Mouse (Mus musculus) right cerebral cortex, postnatal 10 days (tissue): ENCODE results near the gene Napepld.
"Not testable (repeated sequence)": the region's sequence is repeated elsewhere in the genome, so short reads cannot be mapped to it uniquely, and the experiment has no call there.

Experiments
- DNase-seq, 2 experiments: peaks; one replicate each; pipeline ENCODE4 v3.0.0; 2021; ENCODE audit warnings: low spot score in 2 of 2

Napepld gene

DNA sequence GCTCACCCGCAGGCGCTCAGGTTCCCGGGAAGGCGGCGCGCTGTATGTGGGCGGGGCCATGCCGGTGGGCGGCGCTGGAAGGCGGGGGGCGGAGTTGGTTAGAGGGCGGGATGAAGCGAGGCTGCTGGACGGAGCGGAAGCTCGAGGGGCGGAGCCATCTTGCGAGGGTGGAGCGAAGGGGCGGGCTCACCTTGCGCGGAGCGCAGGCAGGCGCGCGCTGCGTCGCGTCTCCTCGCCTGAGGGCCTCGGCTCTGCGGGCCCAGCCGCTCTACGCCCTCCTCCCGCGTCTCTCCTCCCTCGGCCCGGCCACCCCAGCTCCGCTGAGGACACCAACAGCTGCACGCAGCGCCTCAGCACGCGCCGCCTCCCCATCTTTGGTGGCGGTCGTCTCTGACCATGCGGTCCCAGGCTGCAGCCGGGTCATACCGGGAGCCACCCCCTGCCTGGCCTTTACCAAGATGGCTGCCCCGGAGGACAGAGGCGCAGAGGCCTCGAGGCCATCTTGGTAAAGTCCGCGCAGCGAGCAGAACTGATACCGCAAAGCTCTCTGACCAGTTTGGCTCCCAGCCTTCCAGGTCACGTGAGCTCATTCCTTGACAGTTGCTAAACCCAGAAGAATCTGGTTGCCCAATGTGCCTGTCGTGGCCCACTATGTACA, at the start of gene Napepld:
TSS of gene Napepld (minus strand) at position 46 of the 658 bp plus-strand sequence.
- peak; percentile 98 to 99 for DNase-seq

DNA sequence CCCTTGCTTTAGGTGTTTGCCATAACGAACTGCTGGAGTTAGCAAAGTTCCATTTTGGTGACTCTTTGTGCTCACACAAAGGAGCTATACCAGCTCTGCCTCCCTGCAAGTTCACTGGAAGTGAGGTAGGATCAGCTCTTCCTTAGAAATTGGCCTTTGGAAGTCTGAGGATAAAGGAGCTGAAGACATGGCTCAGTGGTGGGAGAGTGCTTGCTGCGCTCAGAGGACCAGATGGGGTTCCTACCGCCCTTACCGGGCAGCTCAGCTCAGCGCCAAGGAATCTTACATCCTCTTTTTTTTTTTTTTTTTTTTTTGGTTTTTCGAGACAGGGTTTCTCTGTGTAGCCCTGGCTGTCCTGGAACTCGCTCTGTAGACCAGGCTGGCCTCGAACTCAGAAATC, 44.8 kb upstream of the Napepld start:
- DNase-seq = no peak

DNA sequence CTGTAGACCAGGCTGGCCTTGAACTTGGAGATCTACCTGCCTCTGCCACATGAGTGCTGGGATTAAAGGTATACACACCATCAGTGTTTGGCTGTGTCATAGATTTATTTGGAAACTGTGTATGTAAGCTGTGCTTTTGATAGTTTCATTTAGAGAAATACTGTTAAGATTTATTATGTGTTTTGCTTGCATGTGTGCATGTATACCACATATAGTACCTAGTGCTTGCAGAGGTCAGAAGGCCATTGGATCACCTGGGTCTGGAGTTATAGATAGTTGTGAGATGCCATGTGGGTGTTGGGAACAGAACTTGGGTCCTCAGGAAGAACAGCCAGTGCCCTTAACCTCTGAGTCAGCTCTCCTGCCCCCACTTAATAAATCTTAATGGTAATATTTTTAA, 43.5 kb upstream of the Napepld start:
- no peak for DNase-seq

DNA sequence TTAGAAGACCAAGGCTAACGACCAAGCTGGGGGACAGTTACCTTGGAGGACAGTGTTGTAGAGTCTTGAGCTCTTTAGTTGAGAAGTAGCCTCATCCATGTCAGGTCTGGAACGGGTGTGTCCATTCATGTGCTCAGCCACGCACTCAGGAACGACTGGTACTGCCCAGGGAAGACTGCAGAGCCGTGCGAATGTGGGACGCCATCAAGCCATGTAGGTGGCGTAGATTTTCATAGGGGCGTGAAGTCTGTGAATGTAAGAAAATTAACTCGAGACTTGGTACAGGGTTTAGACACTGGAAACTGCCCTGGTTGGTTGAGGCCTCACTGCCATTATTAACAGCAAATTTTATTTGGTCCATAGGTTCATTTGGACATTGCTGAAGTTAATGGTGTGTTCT, 42.4 kb upstream of the Napepld start:
- DNase-seq = no peak

DNA sequence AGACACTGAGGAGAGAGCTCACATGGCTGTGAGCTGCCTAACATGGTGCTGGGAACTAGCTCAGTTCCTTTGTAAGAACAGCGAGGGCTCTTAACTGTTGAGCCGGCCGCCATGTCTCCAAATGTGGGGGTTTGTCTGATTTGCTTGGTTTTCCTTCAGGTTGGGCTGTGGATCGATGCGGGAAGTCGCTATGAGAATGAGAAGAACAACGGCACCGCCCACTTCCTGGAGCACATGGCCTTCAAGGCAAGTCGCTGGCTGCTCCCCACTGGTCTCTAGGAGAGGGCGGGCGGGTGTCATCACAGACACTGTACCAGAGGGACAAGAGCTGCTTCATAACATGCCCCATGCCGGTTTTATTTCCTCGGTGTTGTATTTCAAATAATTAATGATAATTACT, 38.7 kb upstream of the Napepld start:
- no peak for DNase-seq

DNA sequence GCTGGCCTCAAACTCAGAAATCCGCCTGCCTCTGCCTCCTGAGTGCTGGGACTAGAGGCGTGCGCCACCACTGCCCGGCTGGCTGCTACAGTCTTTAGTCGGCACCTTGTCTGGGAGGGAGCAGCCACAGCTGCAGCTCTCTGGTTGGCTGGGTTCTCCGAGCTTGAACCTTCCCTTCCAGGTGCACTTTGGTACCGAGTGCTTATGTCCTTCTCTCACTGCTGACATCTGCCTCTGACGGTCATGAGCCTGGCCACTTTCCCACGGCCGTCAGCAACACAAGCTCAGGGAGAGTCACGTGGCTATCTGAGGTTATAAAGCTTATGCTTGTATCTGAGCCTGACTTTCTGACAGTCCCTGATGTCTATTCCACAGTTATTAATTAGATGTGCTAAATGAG, 37.9 kb upstream of the Napepld start:
- DNase-seq = no peak

DNA sequence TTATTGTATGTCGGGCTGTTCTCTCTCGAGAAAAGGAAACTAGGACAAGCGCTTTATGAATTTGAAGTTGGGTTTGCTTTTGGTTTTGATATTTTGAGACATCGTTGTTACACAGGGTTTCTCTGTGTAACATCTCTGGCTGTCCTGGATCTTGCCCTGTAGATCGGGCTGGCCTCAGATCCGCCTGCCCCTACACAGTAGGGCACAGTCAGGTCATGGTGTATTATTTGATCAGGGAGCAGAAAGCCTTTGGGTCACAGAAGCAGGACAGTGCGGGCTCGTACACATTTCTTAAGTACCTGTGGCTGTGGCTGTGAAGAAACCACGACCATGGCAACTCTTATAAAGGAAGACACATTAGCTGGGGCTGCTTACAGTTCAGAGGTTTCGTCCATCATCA, 36.4 kb upstream of the Napepld start:
- no peak for DNase-seq

DNA sequence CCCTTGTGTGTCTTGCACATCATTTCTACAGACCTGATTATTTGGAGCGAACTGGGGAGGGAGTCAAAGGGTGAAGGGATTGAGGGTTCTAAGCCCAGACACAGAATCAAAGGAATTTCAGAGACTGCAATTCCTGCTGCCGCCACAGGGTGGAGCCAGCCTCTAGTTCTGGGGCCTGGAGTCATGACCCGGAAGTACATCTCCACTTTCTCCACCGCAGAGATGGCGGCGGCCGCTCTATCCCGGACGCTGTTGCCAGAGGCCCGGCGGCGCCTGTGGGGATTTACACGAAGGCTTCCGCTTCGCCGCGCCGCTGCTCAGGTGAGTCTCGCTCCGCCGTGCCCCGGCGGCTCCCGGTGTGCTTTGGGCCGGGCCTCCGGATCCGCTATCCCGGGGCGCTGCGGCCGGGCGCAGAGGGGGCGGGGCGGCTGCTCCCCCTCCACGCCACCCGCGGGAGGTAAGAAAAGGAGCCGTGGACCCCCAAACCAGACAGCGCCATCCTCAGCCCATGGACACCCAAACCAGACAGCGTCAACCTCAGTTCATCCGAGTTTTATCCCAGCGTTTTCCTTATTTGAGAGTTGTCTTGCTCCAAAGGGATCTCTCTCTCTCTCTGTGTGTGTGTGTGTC, 35.9 kb upstream of the Napepld start, which contains the start of gene Pmpcb:
TSS of gene Pmpcb (plus strand) at position 186 of the 630 bp plus-strand sequence.
- DNase-seq = peak; percentile 92 to 93

DNA sequence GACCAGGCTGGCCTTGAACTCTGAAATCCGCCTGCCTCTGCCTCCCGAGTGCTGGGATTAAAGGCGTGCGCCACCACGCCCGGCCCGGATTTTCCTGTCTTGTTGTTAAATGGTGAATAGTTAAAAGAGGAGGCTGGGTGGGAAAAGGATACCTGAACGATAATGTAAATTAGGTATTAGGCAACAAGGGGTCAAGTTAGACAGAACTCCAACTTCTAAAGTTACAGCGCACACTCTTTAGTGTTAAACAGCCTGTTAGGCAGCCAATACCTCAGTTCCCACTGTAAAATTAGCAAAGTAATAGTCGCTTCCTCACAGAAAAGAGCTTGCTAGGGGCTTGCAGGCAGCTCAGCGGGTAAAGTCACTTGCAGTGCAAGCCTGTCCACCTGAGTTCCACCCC, 34.9 kb upstream of the Napepld start:
- DNase-seq = no peak

DNA sequence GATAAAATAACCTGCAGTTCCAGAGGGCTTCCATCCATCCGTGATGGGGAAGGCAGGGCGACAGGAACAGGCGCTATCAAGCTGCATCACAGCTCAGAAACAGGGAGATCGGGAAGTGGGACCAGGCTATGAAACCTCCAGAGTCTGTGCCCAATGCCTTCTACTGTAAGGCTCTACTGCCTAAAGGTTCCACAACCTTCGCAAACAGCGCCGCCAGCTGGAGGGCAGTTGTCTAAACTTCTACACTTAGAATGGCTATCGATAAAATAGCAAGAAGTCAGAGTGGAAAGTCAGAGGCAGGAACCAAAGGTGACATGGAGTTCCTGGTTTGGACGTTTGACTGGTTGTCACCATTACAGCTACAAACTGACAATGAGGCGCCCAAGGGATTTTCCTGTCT, 34.4 kb upstream of the Napepld start:
- DNase-seq = peak; percentile 58 to 78

DNA sequence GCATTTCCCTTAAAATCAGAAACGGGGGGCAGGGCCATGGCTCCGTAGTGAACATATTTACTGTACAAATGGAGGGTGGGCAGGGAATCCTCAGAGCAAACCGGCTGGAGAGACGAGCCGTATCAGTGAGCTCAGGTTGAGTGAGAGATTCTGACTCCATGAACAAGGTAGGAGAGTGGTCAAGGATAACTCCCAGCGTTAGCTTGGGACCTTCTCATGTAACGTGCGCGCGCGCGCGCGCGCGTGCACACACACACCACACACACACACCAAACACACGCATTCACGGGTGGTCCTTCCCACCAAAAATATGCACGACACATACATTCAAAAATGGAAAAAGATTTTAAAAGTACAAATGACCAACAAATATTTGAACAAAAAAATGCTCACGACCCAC, 33.9 kb upstream of the Napepld start:
- no peak for DNase-seq

DNA sequence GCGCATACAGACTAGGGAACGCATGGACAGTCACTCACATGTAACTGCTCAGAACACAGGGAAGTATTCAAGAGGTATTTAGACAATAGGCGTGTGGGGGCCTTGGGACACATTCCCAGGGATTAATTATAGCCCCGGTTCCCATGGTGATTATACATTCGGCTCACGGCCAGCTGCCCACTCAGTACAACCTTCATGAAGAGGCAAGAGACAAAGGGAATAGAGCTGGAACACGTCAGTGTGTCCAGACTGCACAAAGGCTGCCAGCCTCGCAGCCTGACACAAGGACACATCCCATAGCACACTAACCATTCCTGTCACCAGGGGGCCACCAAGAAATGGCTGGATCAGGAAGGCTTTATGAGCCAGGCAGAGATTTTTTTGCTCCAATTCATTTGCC, 31.7 kb upstream of the Napepld start:
- peak; percentile 87 to 93 for DNase-seq

DNA sequence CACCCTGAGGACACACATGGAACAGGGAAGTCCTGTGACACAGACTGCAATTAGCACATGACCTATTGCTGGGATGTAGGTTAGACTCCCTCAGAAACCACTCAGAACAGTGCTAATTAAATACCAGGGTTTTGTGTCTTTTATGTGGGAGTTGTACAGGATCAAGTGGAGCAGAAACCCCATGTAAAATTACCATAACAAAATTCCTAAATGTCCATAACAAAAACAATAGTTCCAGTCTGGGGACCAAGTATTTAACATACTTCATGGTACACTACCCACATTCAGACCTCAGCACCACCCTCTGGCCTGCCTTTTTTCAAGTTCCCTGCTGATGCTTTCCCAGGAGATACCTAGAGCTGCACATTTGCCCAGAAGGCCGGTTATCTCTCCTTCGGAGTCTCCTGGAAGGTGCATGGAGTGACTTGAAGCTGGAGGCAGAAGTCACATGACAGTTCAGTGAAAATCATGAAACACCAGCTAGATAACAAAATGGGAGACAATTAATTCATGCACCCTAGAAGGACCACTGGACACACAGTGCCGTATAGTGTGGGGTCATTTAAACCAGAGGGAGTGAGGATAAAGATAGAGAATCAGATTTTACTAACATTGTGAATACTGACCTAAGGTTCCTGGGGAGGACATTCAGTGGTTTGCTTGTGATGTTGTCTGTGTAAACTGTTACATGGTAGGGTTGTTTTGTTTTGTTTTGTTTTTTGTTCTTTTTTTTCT, 31.1 kb upstream of the Napepld start:
- no peak for DNase-seq

DNA sequence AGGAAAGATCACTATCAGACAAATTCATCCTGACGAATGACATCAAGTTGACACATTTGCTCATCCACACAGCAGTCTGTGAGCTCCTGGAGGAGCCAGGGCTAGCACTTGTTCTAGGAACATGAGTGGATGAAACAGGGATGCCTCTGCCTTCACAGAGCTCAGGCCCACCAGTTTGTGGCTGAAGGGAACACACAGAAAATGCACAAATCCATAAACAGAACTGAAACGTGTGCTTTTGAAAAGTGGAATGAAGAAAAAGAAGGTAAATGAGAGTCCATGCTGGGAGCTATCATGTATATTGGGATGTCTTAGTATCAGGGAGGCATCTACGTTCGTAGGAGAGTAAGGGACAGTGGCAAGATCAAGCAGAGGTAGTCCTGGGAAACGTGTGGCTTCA, 27.9 kb upstream of the Napepld start:
- no peak for DNase-seq

DNA sequence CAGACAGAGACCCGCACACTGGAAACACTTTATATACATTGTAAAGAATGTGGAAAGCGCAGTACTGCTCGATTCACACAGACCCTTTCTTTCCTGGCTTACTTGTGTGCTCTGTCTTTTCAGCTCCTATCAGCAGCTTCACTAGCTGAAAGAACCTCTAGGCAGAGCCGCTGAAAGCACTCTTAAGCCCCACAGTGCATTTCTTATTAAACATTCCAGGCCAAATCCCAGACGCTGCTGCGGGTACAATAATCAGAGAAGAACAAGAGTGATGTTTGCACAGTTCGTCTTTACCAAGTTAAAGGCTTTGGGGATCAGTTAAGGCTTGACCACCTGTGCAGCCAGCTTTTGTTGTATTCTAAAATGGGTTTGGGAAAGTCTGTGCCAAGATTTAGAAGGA, 23.7 kb upstream of the Napepld start:
- no peak for DNase-seq

DNA sequence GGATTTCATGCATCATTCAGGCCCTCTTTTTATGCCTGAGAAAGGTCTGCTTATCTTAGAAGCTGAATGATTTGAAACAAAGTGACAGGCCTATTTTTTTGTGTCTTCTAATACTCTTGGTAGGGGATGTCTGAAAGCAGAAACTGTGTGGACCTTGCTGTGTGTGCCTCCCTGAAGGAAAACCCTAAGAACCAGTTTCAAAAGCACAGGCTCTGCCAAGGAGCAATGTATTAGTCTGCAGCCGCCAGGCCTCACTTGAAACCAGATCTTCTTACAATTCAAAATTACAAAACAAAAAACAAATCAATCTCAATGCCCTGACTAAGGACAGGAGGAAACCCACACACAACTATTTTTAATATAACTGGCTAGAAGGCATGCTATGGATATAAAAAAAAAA, 23.2 kb upstream of the Napepld start:
- DNase-seq = no peak

DNA sequence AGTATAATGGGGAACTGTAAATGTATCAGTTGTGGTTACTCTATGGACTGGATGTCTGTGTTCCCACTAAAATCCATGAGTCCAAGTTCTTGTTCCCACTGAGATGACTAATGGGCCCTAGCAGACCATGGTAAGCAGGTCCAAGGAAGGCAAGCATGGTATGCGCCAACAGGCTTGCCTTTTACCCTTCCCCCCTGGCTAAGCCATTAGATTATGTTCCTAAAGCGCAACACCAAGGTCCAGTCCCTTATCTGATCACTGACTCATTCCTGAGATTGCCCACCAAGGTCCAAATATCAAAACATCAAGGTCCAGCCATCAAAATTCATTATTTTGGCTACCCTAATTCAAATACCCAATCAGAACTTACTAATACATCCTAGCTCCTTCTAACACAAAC, 18.0 kb upstream of the Napepld start:
- no peak for DNase-seq

DNA sequence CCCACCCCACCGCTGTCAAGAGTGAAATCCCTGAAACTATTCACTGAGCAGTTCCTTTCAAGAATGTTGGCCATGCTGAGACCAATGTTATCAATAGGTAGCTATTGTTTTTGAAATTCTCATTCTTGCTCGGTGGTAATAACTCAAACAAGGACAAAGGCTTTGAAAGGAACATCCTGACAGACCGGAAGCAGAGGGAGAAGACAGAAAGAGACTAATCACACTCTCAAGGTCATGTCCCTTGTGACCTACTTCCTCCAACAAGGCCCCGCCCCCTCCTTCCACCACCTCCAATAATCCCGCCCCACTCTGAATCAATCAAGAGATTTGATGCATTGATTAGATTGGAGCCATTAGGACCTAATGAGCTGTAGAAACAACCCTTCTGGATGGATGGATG, 17.4 kb upstream of the Napepld start:
- DNase-seq = no peak

DNA sequence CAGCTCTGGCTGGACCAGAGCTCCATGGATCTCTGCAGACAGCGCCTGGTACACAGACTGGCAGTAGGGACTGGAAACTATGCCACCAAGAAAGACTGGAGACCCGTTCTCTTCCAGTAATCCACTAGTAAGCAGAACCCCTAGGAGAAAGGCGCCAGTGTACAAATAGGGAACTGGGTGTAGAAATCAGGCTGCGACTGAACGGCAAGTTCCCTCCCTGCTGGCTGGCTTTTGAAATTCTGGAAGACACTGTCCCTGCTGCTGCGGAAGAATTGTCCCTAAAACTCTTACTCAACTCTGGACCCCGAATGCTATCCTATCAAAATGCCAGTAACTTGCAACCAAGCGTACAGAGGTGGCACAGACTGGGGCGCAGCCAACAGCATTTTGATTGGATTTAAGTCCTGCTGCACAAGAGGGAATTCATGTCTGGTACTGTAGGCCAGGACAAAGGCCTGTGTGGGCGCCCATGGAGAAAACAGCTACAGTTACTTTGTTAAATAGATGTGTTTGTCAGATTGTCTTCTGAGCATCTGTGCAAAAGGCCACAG, 16.0 kb upstream of the Napepld start:
- DNase-seq = no peak

DNA sequence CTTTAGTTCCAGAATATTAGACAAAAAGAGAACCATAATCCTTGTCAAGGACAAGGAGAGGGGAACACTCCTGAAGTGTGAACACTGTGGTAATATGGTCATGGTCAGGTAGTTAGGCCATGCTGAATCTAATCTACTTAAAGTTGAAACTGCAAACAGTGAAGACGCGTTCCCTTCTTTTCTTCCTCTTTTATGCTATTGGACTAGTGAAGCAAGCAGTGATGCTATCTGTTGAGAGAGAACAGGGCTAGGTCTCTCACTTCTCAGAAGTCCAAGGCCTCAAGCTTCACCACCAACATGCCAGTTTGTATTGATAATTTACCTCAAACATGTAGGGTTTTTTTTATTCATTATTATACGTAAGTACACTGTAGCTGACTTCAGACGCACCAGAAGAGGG, 13.3 kb upstream of the Napepld start:
- no peak for DNase-seq

DNA sequence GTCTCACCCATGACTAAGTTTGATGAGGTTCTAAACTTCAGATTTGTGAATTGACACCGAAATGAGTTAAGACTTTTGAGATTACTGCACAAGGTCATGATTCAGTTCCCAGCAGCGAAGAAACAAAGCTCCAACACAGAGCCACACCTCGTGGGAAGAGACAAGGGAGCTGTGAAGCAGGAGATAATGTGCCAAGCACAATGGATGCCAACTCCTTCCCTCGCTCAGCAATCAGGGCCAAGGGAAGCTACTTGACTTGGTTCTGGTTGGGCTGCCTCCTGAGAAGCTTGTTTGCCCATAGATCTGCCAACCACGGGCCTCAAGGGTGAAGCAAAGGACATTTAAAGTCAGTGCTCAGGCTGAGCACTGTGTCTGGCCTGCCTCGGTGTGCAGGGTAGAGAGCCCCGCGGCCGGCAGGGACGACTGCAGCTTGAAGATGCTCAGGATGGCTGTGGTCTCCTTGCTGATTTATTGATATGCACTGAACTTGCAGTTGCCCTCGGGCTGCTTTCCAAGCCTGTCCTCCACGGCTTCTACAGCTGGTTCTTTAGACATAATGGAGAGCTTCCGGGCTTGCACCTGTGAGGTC, 11.0 kb upstream of the Napepld start:
- no peak for DNase-seq

DNA sequence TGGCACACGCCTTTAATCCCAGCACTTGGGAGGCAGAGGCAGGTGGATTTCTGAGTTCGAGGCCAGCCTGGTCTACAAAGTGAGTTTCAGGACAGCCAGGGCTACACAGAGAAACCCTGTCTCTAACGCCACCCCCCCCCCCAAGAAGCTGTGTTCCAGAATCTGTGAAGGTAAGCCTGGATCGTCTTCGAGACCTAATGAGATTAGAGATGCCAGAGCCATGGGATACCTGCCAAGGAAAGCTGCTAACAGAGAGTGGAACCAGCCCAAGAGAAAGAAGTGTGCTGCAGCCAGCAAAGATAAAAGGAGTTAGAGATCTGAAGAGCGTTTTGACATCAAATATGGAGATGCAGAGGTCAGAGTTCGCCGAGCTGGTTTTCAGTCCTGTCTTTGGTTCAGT, 6.8 kb upstream of the Napepld start:
- not testable (repeated sequence) for DNase-seq
